Mouse (Mus musculus) midbrain, embryonic 14.5 days (tissue): ENCODE data around the gene Rora. TPM values are rescaled to one million over a fixed set of nuclear protein-coding genes. Genes with fewer than 3 reads are reported as not detected.
A peak's percentile ranks its signal among the peaks of the same experiment; 100 is the strongest.

Source experiments
- ATAC-seq: fragments of 200-750 bp; cut with Nextera tagmentation; 2 replicates; pipeline ENCODE4 v1.8.0; 2017; ENCODE audit warnings: moderate number of reproducible peaks, moderate library complexity; ENCODE audit not compliant: low FRiP score, low TSS enrichment
- DNase-seq: peaks from one replicate; pipeline ENCODE4 v3.0.0-alpha.2; 2015
- H3K27ac ChIP-seq: fragments of 300-500 bp; sonication (generic); replicated peaks from 2 replicates; pipeline ENCODE4 v1.5.1; 2014; ENCODE audit warnings: mild to moderate bottlenecking, low read depth, low read length, moderate library complexity
- H3K27me3 ChIP-seq: fragments of 300-500 bp; sonication (generic); 2 replicates; pipeline ENCODE4 v1.6.1; 2014; ENCODE audit warnings: low read length, control low read depth, mixed read lengths; ENCODE audit not compliant: control insufficient read depth, insufficient read depth
- H3K36me3 ChIP-seq: fragments of 300-500 bp; sonication (generic); 2 replicates; pipeline ENCODE4 v1.6.1; 2014; ENCODE audit warnings: low read length, control low read depth; ENCODE audit not compliant: control insufficient read depth, insufficient read depth
- H3K4me1 ChIP-seq: fragments of 300-500 bp; sonication (generic); 2 replicates; pipeline ENCODE4 v1.6.1; 2014; ENCODE audit warnings: mild to moderate bottlenecking, antibody characterized with exemption, low read length, control low read depth; ENCODE audit not compliant: control insufficient read depth, insufficient read depth
- H3K4me2 ChIP-seq: fragments of 300-500 bp; sonication (generic); 2 replicates; pipeline ENCODE4 v1.6.1; 2014; ENCODE audit warnings: mild to moderate bottlenecking, low read length, moderate library complexity
- H3K4me3 ChIP-seq: fragments of 300-500 bp; sonication (generic); replicated peaks from 2 replicates; pipeline ENCODE4 v1.5.1; 2014; ENCODE audit warnings: low read depth, low read length
- H3K9ac ChIP-seq: fragments of 300-500 bp; sonication (generic); replicated peaks from 2 replicates; pipeline ENCODE4 v1.6.1; 2014; ENCODE audit warnings: mild to moderate bottlenecking, low read length, moderate library complexity
- H3K9me3 ChIP-seq: fragments of 300-500 bp; sonication (generic); 2 replicates; pipeline ENCODE4 v1.6.1; 2016; ENCODE audit warnings: low read length, control low read depth, mixed read lengths; ENCODE audit not compliant: control insufficient read depth
- WGBS: fragments of 180-500 bp; shearing (Covaris S2); extraction: QIAGEN DNeasy Blood & Tissue Kit; methylation state at CpG from one replicate; pipeline ENCODE4 v1.1.7; 2014; 5-methylcytosine and 5-hydroxymethylcytosine counted together
- polyA plus RNA-seq: library from polyadenylated mRNA; unstranded; fragments of >200 nt; fragmentation: Nextera tagmentation; extraction: Ambion mirVana; gene quantifications from 2 replicates; pipeline ENCODE4 v1.2.1, GENCODE M21; 2014

The Rora gene
- polyA plus RNA-seq, 1 experiment from 2014 or later: 39.1 TPM

DNA sequence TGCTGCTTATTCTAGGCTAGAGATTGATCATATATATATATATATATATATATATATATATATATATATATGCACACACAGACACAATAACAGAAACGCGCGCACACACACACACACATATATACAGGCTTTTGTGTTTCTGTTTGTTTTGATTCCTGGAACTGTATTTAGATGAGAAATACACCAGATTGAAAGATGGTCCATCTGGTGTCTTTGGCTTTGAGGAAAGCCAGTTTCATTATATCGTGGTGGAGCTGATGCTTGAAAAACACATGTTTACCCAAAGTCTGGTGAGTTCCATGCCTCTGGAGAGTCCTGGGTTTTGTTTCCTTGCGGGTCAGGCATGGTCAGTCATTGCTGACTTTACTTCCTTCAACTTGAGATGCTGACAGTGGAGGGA, 169.7 kb downstream of the Rora start:
- no peak overlapping the region for H3K9ac ChIP-seq
- no peaks in the 10 kb centered on the region for H3K27me3 ChIP-seq
- 93% methylated on average over 5 of the region's 5 CpGs for WGBS
- no peak overlapping the region for H3K27ac ChIP-seq
- ATAC-seq (no peak), DNase-seq (no peak)
- H3K9me3 ChIP-seq: no peaks in the 10 kb centered on the region
- H3K4me1 ChIP-seq: 0 out of 2 replicates have a peak, but pooled peaks cover 4% of the 10 kb centered on the region
- H3K4me3 ChIP-seq: no peak overlapping the region
- no peak overlapping the region for H3K4me2 ChIP-seq
- H3K36me3 ChIP-seq: no peaks in the 10 kb centered on the region

DNA sequence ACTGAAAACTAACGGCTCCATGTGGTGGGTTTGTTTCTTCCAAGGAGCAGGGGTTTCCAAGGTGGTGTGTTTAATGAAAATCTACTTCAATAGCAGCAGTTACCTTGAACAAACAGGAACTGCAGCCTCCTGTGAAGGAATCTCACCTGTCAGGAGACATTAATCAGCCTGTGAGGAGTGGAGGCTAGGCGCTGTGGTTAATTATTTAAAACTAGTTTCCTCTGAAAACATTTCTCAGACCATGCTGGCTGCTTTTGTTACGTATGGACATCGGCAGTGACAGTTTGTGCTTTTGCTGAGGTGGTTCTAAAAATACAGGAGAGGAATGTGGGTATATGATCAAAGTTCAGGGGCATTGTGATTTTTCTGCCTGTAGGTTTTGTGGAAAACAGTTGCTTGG, 171.5 kb downstream of the Rora start:
- 74% methylated on average over 4 of the region's 4 CpGs for WGBS
- H3K36me3 ChIP-seq: no peaks in the 10 kb centered on the region
- no peaks in the 10 kb centered on the region for H3K27me3 ChIP-seq
- DNase-seq (no peak), ATAC-seq (no peak)
- H3K4me3 ChIP-seq: no peak overlapping the region
- H3K9ac ChIP-seq: no peak overlapping the region
- no peak overlapping the region for H3K4me2 ChIP-seq
- H3K4me1 ChIP-seq: 0 out of 2 replicates have a peak, but pooled peaks cover 4% of the 10 kb centered on the region
- no peaks in the 10 kb centered on the region for H3K9me3 ChIP-seq
- H3K27ac ChIP-seq: no peak overlapping the region

DNA sequence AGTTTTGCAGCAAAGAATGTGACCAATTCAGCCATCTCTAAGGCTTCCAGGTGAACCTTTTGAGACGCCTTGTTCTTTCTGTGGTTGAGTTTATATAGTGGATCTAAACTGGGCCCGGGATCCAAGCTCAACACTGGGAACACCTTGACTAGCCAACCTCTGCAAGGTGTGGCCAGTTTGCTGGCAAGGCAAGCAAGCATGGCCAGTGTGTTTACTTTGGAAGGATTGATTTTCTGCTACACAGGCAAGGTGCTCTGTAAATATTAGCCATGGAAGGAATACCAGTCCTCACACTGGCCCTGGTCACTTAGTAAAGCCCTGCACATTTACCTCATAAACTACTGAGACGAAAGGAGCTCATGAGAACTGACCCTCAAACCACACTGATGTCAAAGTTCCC, 172.3 kb downstream of the Rora start:
- DNase-seq (no peak), ATAC-seq (no peak)
- Histone ChIP-seq H3K4me3 (no peak overlapping the region), H3K36me3 (no peaks in the 10 kb centered on the region), H3K9me3 (no peaks in the 10 kb centered on the region), H3K4me1 (no peaks in the 10 kb centered on the region), H3K4me2 (no peak overlapping the region), H3K27ac (no peak overlapping the region), H3K27me3 (no peaks in the 10 kb centered on the region), H3K9ac (no peak overlapping the region)
- WGBS: 93% methylated on average over 3 of the region's 3 CpGs

DNA sequence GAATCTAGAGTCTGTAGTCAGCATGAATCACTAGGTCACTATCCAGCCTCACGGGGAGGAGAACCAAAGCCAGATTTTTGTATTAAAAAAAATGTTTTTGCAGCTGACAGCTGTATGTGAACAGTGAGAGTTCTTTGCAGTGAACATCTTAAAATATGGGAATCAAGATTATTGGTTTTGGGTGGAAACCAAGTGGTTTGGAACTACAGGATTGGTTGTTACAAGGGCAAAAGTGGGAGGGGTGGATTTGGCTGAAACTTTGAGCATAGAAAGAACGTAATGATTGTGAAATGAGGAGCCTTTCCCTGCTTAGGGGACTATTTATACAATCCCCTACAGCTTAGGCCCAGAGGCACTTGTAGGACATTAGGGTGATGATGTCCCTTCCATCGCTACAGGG, 173.9 kb downstream of the Rora start:
- Histone ChIP-seq H3K4me1 (no peaks in the 10 kb centered on the region), H3K9ac (no peak overlapping the region), H3K9me3 (no peaks in the 10 kb centered on the region), H3K36me3 (no peaks in the 10 kb centered on the region), H3K27me3 (no peaks in the 10 kb centered on the region), H3K27ac (no peak overlapping the region), H3K4me2 (no peak overlapping the region), H3K4me3 (no peak overlapping the region)
- DNase-seq (no peak), ATAC-seq (no peak)
- WGBS: 87% methylated on average over 3 of the region's 3 CpGs

DNA sequence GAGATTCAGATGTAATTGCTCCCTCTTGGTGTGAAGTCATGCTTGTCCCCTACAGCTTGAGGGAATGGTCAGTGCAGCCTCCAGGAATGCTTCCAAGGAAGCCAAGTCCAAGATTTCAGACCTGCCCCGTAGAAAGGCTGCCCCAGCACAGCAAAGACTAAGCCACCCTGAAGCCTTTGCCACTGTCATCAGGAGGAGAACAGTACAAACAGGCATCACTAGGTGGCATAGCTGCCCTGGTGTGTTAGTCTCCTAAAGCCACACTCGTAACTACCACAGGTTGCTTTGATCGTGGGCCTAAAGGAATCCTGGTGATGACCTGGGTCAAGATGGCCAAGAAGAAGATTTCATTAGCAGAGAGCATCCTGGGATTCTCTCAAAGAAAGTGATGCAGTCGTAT, 176.3 kb downstream of the Rora start:
- Histone ChIP-seq H3K4me2 (no peak overlapping the region), H3K4me1 (no peaks in the 10 kb centered on the region), H3K36me3 (no peaks in the 10 kb centered on the region), H3K9ac (no peak overlapping the region), H3K4me3 (no peak overlapping the region), H3K27me3 (no peaks in the 10 kb centered on the region), H3K27ac (no peak overlapping the region), H3K9me3 (no peaks in the 10 kb centered on the region)
- DNase-seq: peak; percentile 35
- ATAC-seq: no peak
- WGBS: 78% methylated on average over 4 of the region's 4 CpGs

DNA sequence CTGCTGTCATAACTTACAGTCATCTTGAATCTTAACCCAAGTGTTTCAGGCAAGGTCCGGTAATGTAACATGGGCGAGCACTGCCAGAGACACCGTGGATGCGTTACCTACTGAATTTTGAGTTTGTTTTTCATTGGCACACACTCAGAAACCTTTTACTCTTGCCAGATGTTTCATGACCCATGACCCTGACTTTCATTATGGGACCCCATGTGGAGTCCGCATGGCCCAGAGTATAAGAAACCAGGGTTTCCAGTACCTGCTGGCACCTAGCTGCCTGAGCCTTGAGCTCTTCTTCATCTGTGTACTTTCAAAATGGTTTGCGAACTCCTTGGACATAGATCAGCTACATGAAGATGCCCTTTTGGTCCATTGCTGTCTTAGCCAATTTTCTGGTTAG, 179.7 kb downstream of the Rora start:
- Histone ChIP-seq H3K9me3 (no peaks in the 10 kb centered on the region), H3K4me1 (no peaks in the 10 kb centered on the region), H3K27me3 (no peaks in the 10 kb centered on the region), H3K36me3 (no peaks in the 10 kb centered on the region), H3K9ac (no peak overlapping the region), H3K4me3 (no peak overlapping the region), H3K4me2 (no peak overlapping the region), H3K27ac (no peak overlapping the region)
- no peak for ATAC-seq
- WGBS: 95% methylated on average over 6 of the region's 6 CpGs
- DNase-seq: no peak

DNA sequence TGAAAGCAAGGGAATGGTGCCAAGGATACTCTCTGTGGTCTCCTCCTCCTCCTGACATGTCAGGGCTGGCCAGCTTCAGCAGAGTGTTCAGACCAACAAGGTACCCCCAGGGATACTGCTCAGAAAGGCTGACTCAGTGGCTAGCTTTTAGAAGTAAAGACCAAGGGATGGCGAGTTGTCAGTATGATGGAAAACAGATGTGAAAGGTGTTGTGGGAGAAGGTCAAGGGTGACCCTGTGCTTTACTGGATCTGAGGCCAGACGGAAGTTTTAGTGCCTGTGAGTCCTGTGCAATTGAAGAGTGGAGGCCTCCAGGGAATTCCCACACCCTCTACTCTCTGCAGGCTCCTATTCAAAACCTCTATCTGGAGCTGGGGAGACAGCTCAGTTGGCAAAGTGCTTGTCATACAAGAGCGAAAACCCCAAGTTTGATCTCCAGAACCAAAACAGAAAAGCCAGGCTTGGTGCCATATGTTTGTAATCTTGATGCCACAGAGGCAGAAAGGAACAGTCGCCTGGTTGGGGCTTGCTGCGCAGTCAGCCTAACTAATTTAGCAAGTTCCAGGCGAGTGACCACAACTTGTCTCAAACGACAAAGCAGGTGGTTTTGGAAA, 181.6 kb downstream of the Rora start:
- no peaks in the 10 kb centered on the region for H3K36me3 ChIP-seq
- no peaks in the 10 kb centered on the region for H3K9me3 ChIP-seq
- ATAC-seq (no peak), DNase-seq (no peak)
- WGBS: 83% methylated on average over 7 of the region's 7 CpGs
- H3K4me3 ChIP-seq: no peak overlapping the region
- no peak overlapping the region for H3K4me2 ChIP-seq
- no peak overlapping the region for H3K27ac ChIP-seq
- H3K9ac ChIP-seq: no peak overlapping the region
- H3K4me1 ChIP-seq: no peaks in the 10 kb centered on the region
- H3K27me3 ChIP-seq: no peaks in the 10 kb centered on the region

DNA sequence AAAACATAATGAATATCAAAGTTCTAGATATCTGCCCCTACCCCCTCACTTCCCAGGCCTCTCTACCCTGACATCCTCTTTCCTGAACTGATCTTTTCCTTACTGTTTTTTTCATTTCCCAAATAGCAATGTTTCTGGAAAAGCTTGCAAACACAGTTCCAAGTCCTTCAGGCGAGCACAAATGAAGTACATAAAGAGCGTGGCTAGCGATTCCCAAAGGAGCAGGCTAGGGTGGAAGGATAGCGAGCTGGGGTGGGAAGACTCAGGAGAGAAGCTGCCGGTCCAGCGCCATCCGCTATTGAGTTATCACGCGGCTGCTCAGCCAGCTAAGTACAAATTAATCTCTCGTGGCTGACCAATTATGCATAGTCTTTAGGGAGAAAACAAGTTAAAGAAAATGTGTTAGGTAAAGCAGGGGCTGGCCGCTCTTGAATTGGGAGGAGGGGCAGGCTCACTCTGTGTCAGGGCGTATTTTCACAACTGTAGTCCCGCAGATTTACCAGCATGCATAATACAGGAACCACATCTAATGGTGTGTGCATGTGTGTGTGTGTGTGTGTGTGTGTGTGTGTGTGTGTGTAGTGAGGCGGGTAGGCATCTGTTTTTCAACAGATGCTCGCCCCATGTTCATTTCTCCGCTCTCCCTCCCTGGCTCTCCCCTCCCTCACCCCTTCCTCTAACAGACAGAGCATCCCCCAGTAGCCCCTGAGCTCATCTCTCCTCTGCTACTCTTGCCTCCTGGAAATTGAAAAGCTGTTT, 188.7 kb downstream of the Rora start:
- 35% methylated on average over 16 of the region's 16 CpGs for WGBS
- DNase-seq (peak; percentile 70), ATAC-seq (no peak)
- H3K9me3 ChIP-seq: no peaks in the 10 kb centered on the region
- H3K4me3 ChIP-seq: no peak overlapping the region
- no peaks in the 10 kb centered on the region for H3K27me3 ChIP-seq
- H3K4me2 ChIP-seq: peak overlapping the region; percentile 31
- peaks cover 5% of the 10 kb centered on the region; the same call in 1 of the 2 replicates for H3K4me1 ChIP-seq
- no peak overlapping the region; the same call in 1 of the 2 replicates for H3K9ac ChIP-seq
- no peaks in the 10 kb centered on the region for H3K36me3 ChIP-seq
- 0 out of 2 replicates have a peak overlapping the region, but pooled peaks have one; percentile 26 for H3K27ac ChIP-seq

DNA sequence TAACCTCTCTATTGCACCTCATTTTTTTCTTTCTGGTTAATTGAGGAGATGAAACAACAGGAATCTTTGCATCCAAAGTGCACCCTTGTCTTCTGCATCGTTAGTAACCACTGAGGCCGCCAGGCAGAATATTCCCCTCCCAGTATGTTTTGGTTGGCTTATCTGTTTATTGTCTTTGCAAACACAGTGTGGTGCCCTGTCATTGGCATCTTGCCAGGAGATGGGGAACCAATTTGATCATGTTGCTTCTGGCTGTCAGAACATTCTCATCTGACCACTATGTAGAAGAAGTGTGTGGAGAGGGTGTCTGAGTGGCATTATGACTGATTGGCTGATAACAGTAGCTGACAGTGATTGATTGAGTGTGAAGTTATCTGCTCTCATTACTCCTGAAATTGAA, 192.0 kb downstream of the Rora start:
- WGBS: 57% methylated on average over 2 of the region's 2 CpGs
- DNase-seq: peak; percentile 44
- Histone ChIP-seq H3K9me3 (no peaks in the 10 kb centered on the region), H3K36me3 (no peaks in the 10 kb centered on the region), H3K4me1 (peaks cover 5% of the 10 kb centered on the region; the same call in 1 of the 2 replicates), H3K27me3 (no peaks in the 10 kb centered on the region), H3K9ac (no peak overlapping the region), H3K27ac (no peak overlapping the region; the same call in 1 of the 2 replicates), H3K4me2 (no peak overlapping the region), H3K4me3 (no peak overlapping the region)
- no peak for ATAC-seq
